Mouse (Mus musculus): ENCODE measurements at regions not wholly inside any gene's neighbourhood (a gene's known extent, or its start where the extent isn't known, plus 50 kb on each side); places are given as distances from the start of the nearest gene placed in this dataset.

- TF ChIP-seq POLR2A (IDR thresholded peaks at IDR 0.05; ENCODE audit: control insufficient read depth, extremely low read depth, insufficient read depth, low read length, poor library complexity), result no peak
- no peak for TF ChIP-seq CTCF (IDR thresholded peaks at IDR 0.05; ENCODE audit: borderline replicate concordance, control insufficient read depth, extremely low read depth, insufficient read depth, low read length, poor library complexity)
Measured at GRCm38 (mm10) chr14:114587367-114588064, 504.5 kb upstream of the Gpc5 start.
